Mouse (Mus musculus): ENCODE measurements around the gene Brd4. TPM values are rescaled to one million over a fixed set of nuclear protein-coding genes. Genes with fewer than 3 reads are reported as not detected.
"Not testable (repeated sequence)": the region's sequence is repeated elsewhere in the genome, so short reads cannot be mapped to it uniquely, and the experiment has no call there.

The Brd4 gene
- polyA plus RNA-seq, 1 experiment from 2014 or later: 28.3 TPM

GRCm38 (mm10) chr17:32229256-32229655 is 55.3 kb downstream of the Brd4 start:
- Histone ChIP-seq H3K4me1 (replicated peaks) (peaks cover 9% of the 10 kb centered on the region; the same call in 1 of the 2 replicates), H3K4me2 (no peak overlapping the region), H3K4me3 (replicated peaks) (no peak overlapping the region), H3K27me3 (no peaks in the 10 kb centered on the region), H3K9me3 (replicated peaks) (no peaks in the 10 kb centered on the region), H3K27ac (no peak overlapping the region), H3K9ac (no peak overlapping the region), H3K36me3 (peaks cover 61% of the 10 kb centered on the region)
- ATAC-seq (ENCODE audit: low read depth): no peak
- no peak for DNase-seq
- 92% methylated on average over 4 of the region's 4 CpGs for WGBS (ENCODE audit: insufficient replicate concordance)

DNA sequence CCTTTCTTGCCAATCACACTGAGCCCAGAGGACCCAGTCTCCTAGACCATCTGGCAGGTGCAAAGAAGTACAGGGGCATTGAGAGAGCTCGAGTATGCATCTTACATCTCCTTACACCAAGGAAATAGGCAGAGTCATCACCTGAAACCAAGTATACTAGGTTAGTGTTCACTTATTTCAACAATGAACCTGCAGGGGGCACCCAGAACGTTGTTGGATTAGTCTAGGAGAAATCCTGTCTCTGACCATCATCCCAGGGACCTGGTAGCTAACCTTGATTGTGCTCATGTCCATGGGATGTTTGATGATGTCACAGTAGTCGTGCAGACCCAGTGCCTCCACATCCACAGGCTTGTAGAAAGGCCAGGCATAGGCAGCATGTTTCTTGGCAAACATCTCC is 63.6 kb downstream of the Brd4 start:
- 75% methylated on average over 3 of the region's 3 CpGs for WGBS (ENCODE audit: insufficient replicate concordance)
- Histone ChIP-seq H3K4me1 (replicated peaks) (no peaks in the 10 kb centered on the region), H3K4me3 (replicated peaks) (no peak overlapping the region), H3K36me3 (peaks cover 88% of the 10 kb centered on the region), H3K4me2 (no peak overlapping the region), H3K9me3 (replicated peaks) (no peaks in the 10 kb centered on the region), H3K9ac (no peak overlapping the region), H3K27ac (no peak overlapping the region), H3K27me3 (no peaks in the 10 kb centered on the region)
- DNase-seq: no peak
- ATAC-seq (ENCODE audit: low read depth): no peak

- not testable (repeated sequence) for H3K4me1 ChIP-seq (replicated peaks); H3K9ac ChIP-seq; H3K4me3 ChIP-seq (replicated peaks); H3K27me3 ChIP-seq; DNase-seq; H3K27ac ChIP-seq; H3K4me2 ChIP-seq; H3K9me3 ChIP-seq (replicated peaks)
- 0 out of 2 replicates have a peak, but pooled peaks have one; percentile 18 for ATAC-seq (ENCODE audit: low read depth)
- H3K36me3 ChIP-seq: peaks cover 89% of the 10 kb centered on the region
- WGBS (ENCODE audit: insufficient replicate concordance): 69% methylated on average over 4 of the region's 4 CpGs
Measured at GRCm38 (mm10) chr17:32215587-32215986, 68.9 kb downstream of the Brd4 start.

- H3K9me3 ChIP-seq (replicated peaks); H3K4me2 ChIP-seq; H3K4me1 ChIP-seq (replicated peaks); DNase-seq; H3K9ac ChIP-seq; H3K27ac ChIP-seq; ATAC-seq (ENCODE audit: low read depth); H3K4me3 ChIP-seq (replicated peaks); H3K27me3 ChIP-seq: not testable (repeated sequence)
- WGBS (ENCODE audit: insufficient replicate concordance): 92% methylated on average over 6 of the region's 6 CpGs
- H3K36me3 ChIP-seq: peaks cover 99% of the 10 kb centered on the region
Measured at GRCm38 (mm10) chr17:32211554-32211953, 73.0 kb downstream of the Brd4 start.

- Histone ChIP-seq H3K27me3 (no peaks in the 10 kb centered on the region), H3K9ac (no peak overlapping the region), H3K27ac (no peak overlapping the region), H3K36me3 (peaks cover 99% of the 10 kb centered on the region), H3K9me3 (replicated peaks) (no peaks in the 10 kb centered on the region), H3K4me2 (no peak overlapping the region), H3K4me3 (replicated peaks) (no peak overlapping the region), H3K4me1 (replicated peaks) (no peaks in the 10 kb centered on the region)
- ATAC-seq (ENCODE audit: low read depth) (no peak), DNase-seq (peak; percentile 22)
- WGBS (ENCODE audit: insufficient replicate concordance): 74% methylated on average over 3 of the region's 3 CpGs
Measured at GRCm38 (mm10) chr17:32209752-32210151, 74.8 kb downstream of the Brd4 start.

GRCm38 (mm10) chr17:32209144-32209543 is 75.4 kb downstream of the Brd4 start:
- no peak for ATAC-seq (ENCODE audit: low read depth)
- Histone ChIP-seq H3K27ac (no peak overlapping the region), H3K9ac (no peak overlapping the region), H3K27me3 (no peaks in the 10 kb centered on the region), H3K4me2 (no peak overlapping the region), H3K9me3 (replicated peaks) (no peaks in the 10 kb centered on the region), H3K36me3 (peaks cover 99% of the 10 kb centered on the region), H3K4me3 (replicated peaks) (no peak overlapping the region), H3K4me1 (replicated peaks) (no peaks in the 10 kb centered on the region)
- WGBS (ENCODE audit: insufficient replicate concordance): 81% methylated on average over 6 of the region's 6 CpGs
- DNase-seq: no peak

GRCm38 (mm10) chr17:32207586-32208245 is 76.8 kb downstream of the Brd4 start:
- no peak overlapping the region for H3K9ac ChIP-seq
- H3K9me3 ChIP-seq (replicated peaks): no peaks in the 10 kb centered on the region
- H3K36me3 ChIP-seq: peaks cover 99% of the 10 kb centered on the region
- ATAC-seq (ENCODE audit: low read depth) (no peak), DNase-seq (no peak)
- WGBS (ENCODE audit: insufficient replicate concordance): 86% methylated on average over 5 of the region's 5 CpGs
- no peak overlapping the region for H3K4me3 ChIP-seq (replicated peaks)
- no peaks in the 10 kb centered on the region for H3K27me3 ChIP-seq
- H3K4me1 ChIP-seq (replicated peaks): no peaks in the 10 kb centered on the region
- no peak overlapping the region for H3K4me2 ChIP-seq
- no peak overlapping the region for H3K27ac ChIP-seq

DNA sequence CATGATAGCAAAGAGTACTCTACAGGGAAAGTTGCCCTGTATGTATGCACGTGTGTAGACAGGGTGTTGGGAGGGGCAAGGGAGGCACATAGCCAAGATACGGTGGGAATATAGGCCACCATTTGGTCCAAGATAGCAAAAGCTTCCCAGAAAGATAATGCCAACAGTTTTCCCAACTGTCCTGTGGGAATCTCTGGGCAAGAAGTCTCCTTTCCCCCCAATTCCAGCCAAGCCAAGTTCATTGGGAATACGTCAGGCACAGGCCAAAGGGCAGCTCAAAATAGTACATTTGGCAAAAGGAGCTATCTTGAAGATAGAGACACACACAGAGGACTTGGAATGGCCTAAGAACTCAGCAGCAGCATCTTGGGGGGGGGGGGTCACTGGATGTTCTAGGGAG is 79.2 kb downstream of the Brd4 start:
- Histone ChIP-seq H3K4me1 (replicated peaks) (no peaks in the 10 kb centered on the region), H3K36me3 (peaks cover 99% of the 10 kb centered on the region), H3K9me3 (replicated peaks) (no peaks in the 10 kb centered on the region), H3K4me2 (no peak overlapping the region), H3K27ac (no peak overlapping the region), H3K27me3 (no peaks in the 10 kb centered on the region), H3K9ac (no peak overlapping the region), H3K4me3 (replicated peaks) (no peak overlapping the region)
- no peak for DNase-seq
- ATAC-seq (ENCODE audit: low read depth): no peak
- 76% methylated on average over 3 of the region's 3 CpGs for WGBS (ENCODE audit: insufficient replicate concordance)

- no peaks in the 10 kb centered on the region for H3K27me3 ChIP-seq
- no peak overlapping the region for H3K27ac ChIP-seq
- H3K4me3 ChIP-seq (replicated peaks): no peak overlapping the region
- WGBS (ENCODE audit: insufficient replicate concordance): 84% methylated on average over 3 of the region's 3 CpGs
- H3K9me3 ChIP-seq (replicated peaks): no peaks in the 10 kb centered on the region
- H3K36me3 ChIP-seq: peaks cover 99% of the 10 kb centered on the region
- DNase-seq (no peak), ATAC-seq (ENCODE audit: low read depth) (no peak)
- H3K9ac ChIP-seq: no peak overlapping the region
- H3K4me1 ChIP-seq (replicated peaks): no peaks in the 10 kb centered on the region
- no peak overlapping the region for H3K4me2 ChIP-seq
Measured at GRCm38 (mm10) chr17:32202972-32203371, 81.5 kb downstream of the Brd4 start.

DNA sequence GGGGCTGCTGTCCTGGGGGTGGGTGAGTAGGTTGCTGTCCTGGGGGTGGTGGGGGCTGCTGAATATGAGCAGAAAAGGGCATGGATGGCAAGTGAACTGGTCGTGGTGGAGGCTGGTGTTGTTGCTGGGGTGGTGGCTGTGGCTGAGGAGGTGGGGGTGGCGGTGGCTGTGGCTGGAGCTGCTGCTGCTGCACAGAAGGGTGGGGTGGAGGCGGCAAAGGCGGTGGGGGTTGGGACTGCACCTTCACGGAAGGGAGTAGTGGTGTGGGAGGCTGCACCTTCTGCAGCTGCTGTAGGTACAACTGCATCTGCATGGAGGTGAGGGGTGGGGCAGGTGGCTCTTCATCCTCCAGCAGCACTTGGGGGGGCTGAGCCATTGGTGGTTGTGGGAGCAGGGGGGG is 83.4 kb downstream of the Brd4 start:
- H3K4me1 ChIP-seq (replicated peaks): no peaks in the 10 kb centered on the region
- H3K27me3 ChIP-seq: no peaks in the 10 kb centered on the region
- no peak overlapping the region for H3K27ac ChIP-seq
- ATAC-seq (ENCODE audit: low read depth) (no peak), DNase-seq (no peak)
- peaks cover 99% of the 10 kb centered on the region for H3K36me3 ChIP-seq
- H3K4me3 ChIP-seq (replicated peaks): no peak overlapping the region
- no peaks in the 10 kb centered on the region for H3K9me3 ChIP-seq (replicated peaks)
- H3K9ac ChIP-seq: no peak overlapping the region
- 74% methylated on average over 5 of the region's 5 CpGs for WGBS (ENCODE audit: insufficient replicate concordance)
- no peak overlapping the region for H3K4me2 ChIP-seq

DNA sequence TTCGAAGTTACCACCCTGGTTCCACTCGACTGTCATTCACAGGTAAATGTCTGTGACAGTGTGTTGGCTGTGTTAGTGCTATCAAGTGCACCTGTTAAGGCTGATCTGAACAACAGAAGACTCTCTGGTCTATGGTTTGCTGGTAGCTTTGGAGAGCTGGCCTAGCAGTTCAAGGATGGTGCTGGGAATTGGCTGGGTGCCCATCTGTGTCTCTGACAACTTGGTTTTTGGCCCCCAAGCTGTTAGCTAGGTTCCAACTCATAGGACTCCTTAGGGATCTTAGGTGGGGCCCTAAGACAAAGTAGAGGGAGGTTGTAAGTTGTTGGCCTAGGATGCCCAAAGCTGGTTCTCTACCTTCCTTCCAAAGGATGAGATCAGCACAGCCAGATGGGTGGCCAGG is 84.7 kb downstream of the Brd4 start:
- no peak overlapping the region for H3K9ac ChIP-seq
- H3K36me3 ChIP-seq: peaks cover 97% of the 10 kb centered on the region
- H3K27ac ChIP-seq: no peak overlapping the region
- H3K4me2 ChIP-seq: no peak overlapping the region
- ATAC-seq (ENCODE audit: low read depth) (no peak), DNase-seq (no peak)
- H3K27me3 ChIP-seq: no peaks in the 10 kb centered on the region
- WGBS (ENCODE audit: insufficient replicate concordance): 61% methylated on average over 2 of the region's 2 CpGs
- peaks cover 9% of the 10 kb centered on the region; the same call in 1 of the 2 replicates for H3K4me1 ChIP-seq (replicated peaks)
- H3K9me3 ChIP-seq (replicated peaks): no peaks in the 10 kb centered on the region
- H3K4me3 ChIP-seq (replicated peaks): no peak overlapping the region

- H3K4me1 ChIP-seq (replicated peaks): peaks cover 9% of the 10 kb centered on the region; the same call in 1 of the 2 replicates
- no peak overlapping the region for H3K9ac ChIP-seq
- H3K9me3 ChIP-seq (replicated peaks): no peaks in the 10 kb centered on the region
- WGBS (ENCODE audit: insufficient replicate concordance): 94% methylated on average over 14 of the region's 14 CpGs
- H3K27ac ChIP-seq: no peak overlapping the region
- H3K36me3 ChIP-seq: peaks cover 71% of the 10 kb centered on the region
- no peak overlapping the region for H3K4me2 ChIP-seq
- H3K27me3 ChIP-seq: no peaks in the 10 kb centered on the region
- no peak overlapping the region for H3K4me3 ChIP-seq (replicated peaks)
- DNase-seq: no peak
- no peak for ATAC-seq (ENCODE audit: low read depth)
Measured at GRCm38 (mm10) chr17:32197156-32197555, 87.4 kb downstream of the Brd4 start.

Measured in liver, embryonic 13.5 days (tissue).